In the genomic region with DNA sequence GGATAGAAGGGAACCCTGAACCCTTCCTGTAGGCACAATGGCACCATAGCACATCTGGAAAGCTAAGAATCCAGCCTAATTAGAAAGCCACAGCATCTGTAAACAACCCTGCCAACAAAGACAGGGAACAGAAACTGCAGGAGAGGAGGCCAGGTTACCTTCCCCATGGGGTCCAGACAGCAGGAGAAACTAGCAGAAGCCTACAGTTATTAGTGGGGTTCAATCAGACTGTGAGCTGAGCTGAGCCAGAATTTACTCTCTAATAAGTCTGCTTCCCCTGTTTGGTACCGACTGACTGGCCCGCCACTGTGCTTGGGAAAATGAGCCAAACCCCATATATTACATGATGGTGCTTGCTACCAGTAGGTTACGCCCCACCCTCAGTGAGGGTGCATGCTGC, we compare ENCODE assay signal across 22 mouse cellular contexts. TPM values are rescaled to one million over a fixed set of nuclear protein-coding genes. Genes with fewer than 3 reads are reported as not detected.
"Had no signal": no experiment of that assay in that cellular context is flagged by ENCODE, and none has a peak within 500 bp of the region (broad histone marks: within the 10 kb centered on the region; RNA-seq: fewer than 3 reads in every experiment).

No protein-coding gene starts in this region.

- H3K9ac ChIP-seq: limb, embryonic 13.5 days; liver, embryonic 12.5 days; liver, embryonic 15.5 days; lung, embryonic 15.5 days; midbrain, embryonic 12.5 days; midbrain, embryonic 15.5 days; neural tube, embryonic 13.5 days; stomach, embryonic 15.5 days had no signal

- H3K27ac ChIP-seq: limb, embryonic 10.5 days; limb, embryonic 13.5 days; liver, embryonic 12.5 days; liver, embryonic 15.5 days; lung, embryonic 15.5 days; midbrain, embryonic 12.5 days; midbrain, embryonic 15.5 days; neural tube, embryonic 13.5 days; stomach, embryonic 15.5 days had no signal

- H3K4me3 ChIP-seq: limb, embryonic 10.5 days; limb, embryonic 13.5 days; liver, embryonic 12.5 days; liver, embryonic 15.5 days; lung, embryonic 15.5 days; midbrain, embryonic 12.5 days; midbrain, embryonic 15.5 days; myocyte; neural tube, embryonic 13.5 days; stomach, embryonic 15.5 days had no signal

- H3K36me3 ChIP-seq: limb, embryonic 10.5 days; limb, embryonic 13.5 days; liver, embryonic 12.5 days; liver, embryonic 15.5 days; lung, embryonic 15.5 days; midbrain, embryonic 12.5 days; midbrain, embryonic 15.5 days; neural tube, embryonic 13.5 days; stomach, embryonic 15.5 days had no signal

- DNase-seq: kidney, adult 9 months; kidney, postnatal 14 days; kidney, postnatal 4 days; liver; lung, adult 18-20 months; lung, postnatal 10 days; lung, postnatal 4 days; retina, postnatal 1 day; right cerebral cortex, postnatal 25 days; thymus, postnatal 25 days had no signal

- H3K27me3 ChIP-seq: limb, embryonic 13.5 days; liver, embryonic 12.5 days; liver, embryonic 15.5 days; lung, embryonic 15.5 days; midbrain, embryonic 12.5 days; midbrain, embryonic 15.5 days; neural tube, embryonic 13.5 days; stomach, embryonic 15.5 days had no signal

- H3K4me2 ChIP-seq: limb, embryonic 13.5 days; liver, embryonic 12.5 days; liver, embryonic 15.5 days; lung, embryonic 15.5 days; midbrain, embryonic 12.5 days; midbrain, embryonic 15.5 days; neural tube, embryonic 13.5 days; stomach, embryonic 15.5 days had no signal

- H3K4me1 ChIP-seq: stomach, embryonic 15.5 days had no signal

- ATAC-seq: liver, embryonic 12.5 days; midbrain, embryonic 15.5 days had no signal

- H3K9me3 ChIP-seq: limb, embryonic 10.5 days; limb, embryonic 13.5 days; liver, embryonic 12.5 days; liver, embryonic 15.5 days; lung, embryonic 15.5 days; midbrain, embryonic 12.5 days; stomach, embryonic 15.5 days had no signal

RNA-seq across cellular contexts. Expression of gene Txk, which starts 58.8 kb away (rescaled TPM):
- total RNA-seq: layer of hippocampus, adult 18-20 months; layer of hippocampus, postnatal 14 days had no signal
- polyA plus RNA-seq: limb, embryonic 10.5 days had no signal
